Mouse (Mus musculus) C2C12 (cell line): Measurements from ENCODE around the gene Tmeff1.

Experiments used
- CEBPB ChIP-seq: IDR thresholded peaks from one replicate; pipeline ENCODE4 v1.6.1; 2011; ENCODE audit warnings: low read depth, mild to moderate bottlenecking, control low read depth, moderate library complexity
- CTCF ChIP-seq: IDR thresholded peaks from one replicate; pipeline ENCODE4 v1.5.1; 2011; ENCODE audit not compliant: control insufficient read depth, insufficient read depth, insufficient read length
- MAX ChIP-seq: IDR thresholded peaks from one replicate; pipeline ENCODE4 v1.6.1; 2011; ENCODE audit warnings: mild to moderate bottlenecking, control low read depth
- MYOD1 ChIP-seq: IDR thresholded peaks from one replicate; pipeline ENCODE4 v1.6.1; 2011; ENCODE audit warnings: low read depth; ENCODE audit not compliant: control insufficient read depth, insufficient read length
- MYOG ChIP-seq: IDR thresholded peaks from one replicate; pipeline ENCODE4 v1.6.1; 2011; ENCODE audit not compliant: control insufficient read depth, insufficient read length; ENCODE audit errors: extremely low read depth
- USF1 ChIP-seq: IDR thresholded peaks from one replicate; pipeline ENCODE4 v1.6.1; 2011; ENCODE audit warnings: low read depth, mild to moderate bottlenecking, control low read depth, moderate library complexity

DNA sequence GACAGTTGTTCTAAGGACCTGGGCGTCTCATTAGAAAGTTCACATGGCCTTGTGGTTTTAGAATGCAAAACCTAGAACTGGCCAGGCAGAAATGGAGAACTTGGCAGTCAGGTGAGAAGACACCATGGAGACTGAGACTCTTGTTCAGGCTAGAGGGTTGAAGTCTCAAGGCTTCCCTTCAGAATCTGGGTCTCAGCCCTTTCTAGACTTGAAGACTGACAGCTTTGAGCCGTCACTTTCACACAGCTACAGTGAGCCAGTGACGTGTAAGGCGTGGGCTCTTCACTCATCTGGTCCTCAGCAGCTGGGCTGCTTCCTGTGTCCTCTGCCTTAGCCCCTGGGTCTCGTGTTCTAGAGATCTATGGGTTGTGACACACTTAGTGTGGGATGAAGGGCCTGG is 7.4 kb downstream of the Tmeff1 start:
- no peak for TF ChIP-seq CTCF
- TF ChIP-seq MAX = no peak
- TF ChIP-seq USF1 = no peak
- TF ChIP-seq CEBPB = no peak
- TF ChIP-seq MYOG = no peak
- TF ChIP-seq MYOD1 = no peak
